Mouse (Mus musculus) G1E-ER4 (cell line): ENCODE measurements around the gene Olfr480. TPM values are rescaled to one million over a fixed set of nuclear protein-coding genes. Genes with fewer than 3 reads are reported as not detected.

Experiments used
- GATA1 ChIP-seq: IDR thresholded peaks from one replicate; pipeline ENCODE4 v1.8.0; 2012; ENCODE audit warnings: low read length, inconsistent platforms
- polyA plus RNA-seq: library from polyadenylated mRNA; stranded (reverse); fragments of >175 nt; gene quantifications from 2 replicates; pipeline ENCODE4 v1.2.3, GENCODE M21; 2012

The Olfr480 gene
- polyA plus RNA-seq: not detected in 2 replicates

GRCm38 (mm10) chr7:108067246-108067645, at the start of gene Olfr480:
Gene Olfr480 (minus strand): TSS chr7:108067346.
- no peak for TF ChIP-seq GATA1

GRCm38 (mm10) chr7:108100549-108100948, 33.4 kb upstream of the Olfr480 start, which contains the start of gene Olfr483:
Gene Olfr483 (plus strand): TSS chr7:108100849.
- TF ChIP-seq GATA1: no peak

- TF ChIP-seq GATA1: no peak
Measured at GRCm38 (mm10) chr7:108097486-108097885, 30.3 kb upstream of the Olfr480 start, which contains the start of gene Olfr482. Gene Olfr482 (minus strand): TSS chr7:108097586.

- TF ChIP-seq GATA1: no peak
Measured at GRCm38 (mm10) chr7:108079555-108079954, 12.4 kb upstream of the Olfr480 start, which contains the start of gene Olfr481. Gene Olfr481 (plus strand): TSS chr7:108079855.

- no peak for TF ChIP-seq GATA1
Measured at GRCm38 (mm10) chr7:108050393-108050792, 16.8 kb downstream of the Olfr480 start, which contains the start of gene Olfr479. Gene Olfr479 (plus strand): TSS chr7:108050693.

GRCm38 (mm10) chr7:108033889-108034288, 33.3 kb downstream of the Olfr480 start, which contains the start of gene Olfr478:
Gene Olfr478 (minus strand): TSS chr7:108033989.
- no peak for TF ChIP-seq GATA1

Other genes with a start within 250 kb of the Olfr480 start
- gene Olfr469, start 241.8 kb downstream of the Olfr480 start, polyA plus RNA-seq: not detected in 2 replicates
- gene Olfr470, start 219.9 kb downstream of the Olfr480 start, polyA plus RNA-seq: not detected in 2 replicates
- not detected in 2 replicates for gene Olfr472, start 169.4 kb downstream of the Olfr480 start, polyA plus RNA-seq
- gene Olfr473, start 136.9 kb downstream of the Olfr480 start, polyA plus RNA-seq: not detected in 2 replicates
- not detected in 2 replicates for gene Olfr474, start 112.7 kb downstream of the Olfr480 start, polyA plus RNA-seq
- not detected in 2 replicates for gene Olfr476, start 102.5 kb downstream of the Olfr480 start, polyA plus RNA-seq
- gene Olfr477, start 80.7 kb downstream of the Olfr480 start, polyA plus RNA-seq: not detected in 2 replicates
- not detected in 2 replicates for gene Olfr478, start 33.4 kb downstream of the Olfr480 start, polyA plus RNA-seq
- gene Olfr479, start 16.7 kb downstream of the Olfr480 start, polyA plus RNA-seq: not detected in 2 replicates
- gene Olfr481, start 12.5 kb upstream of the Olfr480 start, polyA plus RNA-seq: not detected in 2 replicates
- gene Olfr482, start 30.2 kb upstream of the Olfr480 start, polyA plus RNA-seq: not detected in 2 replicates
- gene Olfr483, start 33.5 kb upstream of the Olfr480 start, polyA plus RNA-seq: not detected in 2 replicates
- gene Olfr484, start 60.1 kb upstream of the Olfr480 start, polyA plus RNA-seq: not detected in 2 replicates
- gene Olfr485, start 92.5 kb upstream of the Olfr480 start, polyA plus RNA-seq: not detected in 2 replicates
- gene Olfr486, start 105.4 kb upstream of the Olfr480 start, polyA plus RNA-seq: not detected in 2 replicates
- not detected in 2 replicates for gene Olfr487, start 147.3 kb upstream of the Olfr480 start, polyA plus RNA-seq
- gene Olfr488, start 191.0 kb upstream of the Olfr480 start, polyA plus RNA-seq: not detected in 2 replicates
- gene Olfr490, start 221.6 kb upstream of the Olfr480 start, polyA plus RNA-seq: not detected in 2 replicates
- gene Olfr491, start 246.1 kb upstream of the Olfr480 start, polyA plus RNA-seq: not detected in 2 replicates